Mouse (Mus musculus) CD4-positive, CD25-positive, alpha-beta regulatory T cell, adult 4 months (primary cell): ENCODE data around the gene Ninj2. TPM values are rescaled to one million over a fixed set of nuclear protein-coding genes. Genes with fewer than 3 reads are reported as not detected.

Experiments
- ATAC-seq: one replicate; pipeline ENCODE4 v1.8.0; 2017
- polyA plus RNA-seq, 2 experiments: library from polyadenylated mRNA; unstranded; fragments of 100-300 nt; shearing (Covaris generic); gene quantifications; one replicate each; pipeline ENCODE4 v1.2.1; 2017

Ninj2 gene
- polyA plus RNA-seq, 2 experiments from 2014 or later: 1.2 to 2.3 TPM

DNA sequence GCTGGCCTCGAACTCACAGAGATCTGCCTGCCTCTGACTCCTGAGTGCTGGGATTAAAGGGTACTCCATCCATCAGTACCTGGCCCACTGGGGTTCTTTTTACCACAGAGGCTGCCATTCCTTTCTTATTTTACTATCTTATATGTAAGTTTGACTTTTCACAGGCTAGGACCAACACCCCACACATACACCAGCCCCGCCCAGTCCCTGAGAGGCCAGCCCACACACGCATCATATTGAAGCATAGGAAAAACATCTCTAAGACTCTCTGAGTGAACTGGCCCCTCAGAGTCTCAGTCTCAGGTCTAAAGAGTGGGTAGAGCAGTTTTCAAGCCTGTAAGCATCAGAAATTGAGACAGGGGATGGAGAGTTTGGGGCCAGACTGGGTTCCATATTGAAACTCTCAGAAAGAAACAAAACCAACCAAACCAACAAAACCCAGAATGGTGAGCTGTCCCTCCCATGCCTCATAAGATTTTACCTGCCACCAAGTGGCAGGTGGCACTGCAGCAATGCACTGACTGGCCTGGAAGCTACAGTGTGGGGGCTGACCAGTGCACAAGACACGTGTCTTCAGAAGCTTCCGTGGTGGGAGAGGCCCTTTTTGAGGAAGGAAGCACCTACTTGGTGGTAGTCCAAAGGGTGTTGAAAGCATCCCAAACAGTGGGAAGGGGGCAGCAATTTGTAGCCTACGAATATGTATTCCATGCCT lies 86.0 kb downstream of the Ninj2 start:
- no peak for ATAC-seq

DNA sequence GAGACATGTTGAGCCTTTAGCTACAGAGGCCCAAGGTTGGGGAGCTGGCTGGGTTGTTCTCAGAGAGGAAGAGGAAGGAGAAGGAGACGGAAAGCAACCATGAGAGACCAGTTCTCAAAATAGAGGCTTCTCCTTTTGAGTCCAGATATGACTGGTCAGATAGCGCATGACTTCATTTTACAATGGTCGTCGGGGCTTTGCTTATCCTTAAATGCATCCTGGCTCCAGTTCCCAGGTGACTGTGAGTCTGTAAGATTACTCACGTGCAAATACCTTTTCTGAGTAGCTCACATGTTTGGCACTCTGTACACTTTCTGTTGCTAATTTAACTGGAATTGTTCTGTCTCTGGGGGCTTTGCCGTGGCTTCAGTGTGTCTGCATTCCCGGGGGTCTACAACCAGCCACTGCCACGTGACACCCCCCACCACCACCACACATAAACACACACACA lies 86.6 kb downstream of the Ninj2 start:
- no peak for ATAC-seq

DNA sequence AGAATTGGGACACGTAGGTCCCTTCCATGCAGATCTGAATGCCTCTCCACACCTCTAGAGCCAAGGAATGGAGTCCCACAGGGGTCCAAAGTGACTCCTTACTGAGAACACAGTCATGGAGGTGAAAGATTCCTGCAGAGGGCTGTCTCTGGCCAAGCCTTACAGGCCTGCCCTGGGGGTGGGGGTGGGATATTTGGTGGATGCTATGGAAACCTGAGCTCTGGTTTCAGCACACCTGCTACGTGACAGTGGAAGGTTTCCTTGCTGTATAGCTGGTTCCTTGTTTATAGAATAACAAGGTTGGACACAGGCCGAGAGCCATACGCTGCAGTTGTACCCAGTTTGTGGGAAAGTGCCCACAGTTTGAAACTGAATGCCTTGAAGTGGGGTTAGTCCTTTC lies 87.3 kb downstream of the Ninj2 start:
- ATAC-seq: no peak

DNA sequence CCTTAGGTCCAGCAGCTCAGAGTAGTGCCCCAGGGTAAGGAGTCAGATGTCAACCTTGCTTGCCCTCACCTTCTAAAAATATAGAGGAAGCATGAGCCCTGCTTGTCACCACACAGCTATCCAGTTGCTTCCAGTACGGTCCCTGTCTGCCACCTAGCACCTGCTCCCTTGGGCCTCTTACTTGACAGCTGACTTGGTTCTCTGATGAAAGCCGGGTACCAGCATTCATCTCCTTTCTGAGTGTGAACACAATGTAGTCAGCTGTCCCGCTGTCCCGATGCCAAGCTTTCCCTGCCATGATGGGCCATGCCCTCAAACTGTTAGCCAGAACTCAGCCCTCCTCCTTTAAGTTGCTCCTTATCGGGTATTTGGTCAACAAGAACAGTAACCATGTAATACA lies 89.0 kb downstream of the Ninj2 start:
- no peak for ATAC-seq

DNA sequence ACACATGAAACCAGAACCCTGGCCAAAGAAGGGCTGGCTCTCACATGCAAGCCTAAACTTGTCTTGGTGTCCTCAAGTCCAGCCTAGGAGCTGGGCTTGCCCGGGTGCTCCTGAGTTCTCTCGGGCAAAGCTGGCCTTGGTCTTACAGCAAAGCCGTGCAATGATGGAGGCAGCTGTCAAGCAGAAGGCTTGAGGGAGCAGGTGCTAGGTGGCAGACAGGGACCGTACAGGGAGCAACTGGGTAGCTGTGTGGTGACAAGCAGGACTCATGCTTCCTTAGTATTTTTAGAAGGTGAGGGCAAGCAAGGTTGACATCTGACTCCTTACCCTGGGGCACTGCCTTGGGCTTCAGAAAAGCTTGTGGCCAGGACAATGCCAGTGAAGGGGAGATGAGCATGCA lies 90.6 kb downstream of the Ninj2 start:
- no peak for ATAC-seq

DNA sequence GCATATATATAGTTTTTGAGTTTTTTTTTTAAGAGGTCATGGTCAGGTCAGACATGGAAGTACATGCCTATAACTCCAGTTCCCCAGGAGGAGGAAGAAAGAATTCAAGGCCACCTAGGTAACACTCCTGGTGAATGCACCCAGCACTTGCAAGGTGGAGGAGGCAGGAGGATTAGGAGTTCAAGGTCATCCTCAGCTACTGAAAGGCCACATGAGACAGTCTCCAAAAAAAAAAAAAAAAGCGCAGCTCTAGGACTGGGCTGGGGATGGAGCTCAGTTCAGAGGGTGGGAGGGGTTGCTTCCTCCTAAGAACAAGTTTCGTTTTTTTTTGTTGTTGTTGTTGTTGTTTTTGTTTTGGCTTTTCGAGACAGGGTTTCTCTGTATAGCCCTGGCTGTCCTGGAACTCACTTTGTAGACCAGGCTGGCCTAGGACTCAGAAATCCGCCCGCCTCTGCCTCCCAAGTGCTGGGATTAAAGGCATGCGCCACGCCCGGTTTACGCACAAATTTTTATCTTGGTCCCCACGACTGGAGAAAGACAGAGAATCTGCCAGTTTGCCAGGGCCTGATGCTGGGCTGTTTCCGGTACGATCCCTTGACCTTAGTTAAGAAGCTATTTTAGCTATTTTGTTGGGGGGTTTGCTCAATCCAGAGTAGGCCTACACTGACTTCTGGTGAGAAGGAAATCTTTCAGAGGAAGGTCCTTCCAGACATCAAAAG lies 92.0 kb downstream of the Ninj2 start:
- no peak for ATAC-seq

DNA sequence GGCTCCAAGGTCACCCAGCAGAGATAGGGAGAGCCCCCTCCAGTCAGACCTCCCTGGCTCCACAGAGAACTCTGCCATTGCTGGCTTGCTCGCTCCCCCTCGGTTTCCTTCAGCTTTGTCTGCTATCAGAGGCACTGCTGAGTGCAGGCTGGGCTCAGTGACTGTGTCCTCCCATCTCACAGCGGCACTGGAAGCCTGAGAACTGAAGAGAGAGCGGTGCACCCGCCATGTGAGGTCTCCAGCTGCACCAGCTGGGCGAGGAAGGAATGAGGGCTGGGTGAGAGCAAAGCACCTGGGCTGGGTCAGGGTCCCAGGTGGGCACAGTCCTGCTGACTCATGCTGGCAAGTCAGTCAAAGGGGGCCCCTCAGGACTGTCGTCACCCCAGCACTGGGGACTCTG lies 92.6 kb downstream of the Ninj2 start:
- ATAC-seq: no peak

DNA sequence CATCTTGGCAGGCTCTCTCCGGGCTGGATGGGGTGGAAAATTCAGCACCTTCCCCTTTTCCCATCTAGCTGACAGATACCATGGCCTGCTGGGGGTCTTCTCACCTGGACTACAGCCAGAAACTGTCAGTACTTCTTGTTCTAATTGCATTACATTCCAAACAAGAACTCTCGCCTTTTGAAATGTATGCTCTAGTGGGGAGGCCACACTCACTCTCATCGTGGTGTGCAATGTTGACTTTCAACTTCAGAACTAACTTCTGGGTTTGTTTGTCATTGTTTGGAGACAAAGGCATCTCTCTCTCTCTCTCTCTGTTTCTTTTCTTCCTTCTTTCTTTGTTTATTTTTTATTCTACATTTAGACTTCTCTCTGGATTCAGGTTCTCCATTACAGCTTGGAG lies 93.4 kb downstream of the Ninj2 start:
- no peak for ATAC-seq

DNA sequence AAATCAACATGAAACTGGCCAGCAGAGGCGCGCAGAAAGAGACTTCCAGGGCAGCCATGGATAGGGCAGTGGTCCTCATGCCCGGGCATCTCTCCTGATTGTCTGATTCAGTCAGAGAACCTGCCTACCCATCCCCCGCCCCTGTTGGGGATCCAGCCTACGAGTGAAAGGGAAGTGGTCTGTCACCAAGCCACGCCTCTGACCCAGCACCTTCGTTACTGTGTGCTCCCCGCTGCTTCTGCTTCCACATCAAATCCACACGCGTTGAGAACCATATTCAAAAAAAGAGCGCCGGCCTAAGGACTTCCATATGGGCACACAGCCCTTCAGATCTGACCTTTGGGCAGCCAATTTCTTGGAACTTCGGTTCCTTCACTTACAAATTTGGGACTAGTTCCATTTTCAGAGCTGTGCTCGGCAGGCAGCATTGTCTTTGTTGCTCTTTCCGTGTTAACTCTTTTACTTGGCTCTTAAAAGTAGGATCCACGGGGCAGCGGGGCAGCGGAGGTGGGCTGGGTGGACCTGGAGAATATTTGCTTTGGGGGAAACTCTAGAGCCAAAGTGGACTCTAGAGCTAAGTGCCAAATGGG lies 94.5 kb downstream of the Ninj2 start:
- peak; percentile 83 for ATAC-seq

DNA sequence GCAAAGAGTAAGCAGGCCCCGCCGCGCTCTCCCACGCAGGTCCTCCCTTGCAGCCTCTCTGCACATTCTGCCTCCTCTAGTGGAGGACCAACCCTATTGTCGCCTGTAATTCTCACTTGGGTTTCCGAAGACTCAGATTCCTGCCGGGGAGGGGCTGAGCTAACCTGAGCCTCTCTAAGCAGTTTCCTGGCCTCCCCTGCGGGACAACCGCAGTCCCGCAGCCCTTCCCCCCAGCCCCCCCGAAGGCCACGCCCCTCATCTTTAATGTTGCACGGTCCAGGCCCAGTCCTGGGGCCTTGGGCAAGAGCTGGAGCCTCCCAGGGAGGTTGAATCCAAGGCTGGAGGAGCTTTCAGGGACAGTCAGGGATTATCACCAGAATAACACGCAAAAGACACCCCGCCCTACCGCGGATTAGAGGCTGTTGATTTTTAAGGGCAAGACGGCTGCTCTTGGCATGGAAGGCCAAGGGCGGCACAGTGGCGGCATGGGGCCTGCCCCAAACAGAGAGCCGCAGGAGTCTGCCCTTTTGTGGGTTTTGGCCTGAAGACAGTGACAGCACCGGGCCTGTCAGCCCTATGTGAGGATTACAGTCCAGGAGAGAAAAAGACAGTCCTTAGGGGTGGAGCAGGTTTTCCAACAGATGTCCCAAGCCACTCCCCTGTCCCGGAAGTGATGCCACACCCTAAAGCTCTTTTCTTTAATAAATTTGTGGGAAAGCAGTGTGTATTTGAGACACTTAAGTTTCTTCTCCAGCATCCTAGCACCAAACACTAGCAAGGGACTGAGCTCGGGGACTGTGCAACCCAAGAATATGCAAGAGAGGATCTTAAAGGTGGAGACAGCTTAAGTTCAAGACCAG lies 95.5 kb downstream of the Ninj2 start:
- peak; percentile 73 for ATAC-seq

DNA sequence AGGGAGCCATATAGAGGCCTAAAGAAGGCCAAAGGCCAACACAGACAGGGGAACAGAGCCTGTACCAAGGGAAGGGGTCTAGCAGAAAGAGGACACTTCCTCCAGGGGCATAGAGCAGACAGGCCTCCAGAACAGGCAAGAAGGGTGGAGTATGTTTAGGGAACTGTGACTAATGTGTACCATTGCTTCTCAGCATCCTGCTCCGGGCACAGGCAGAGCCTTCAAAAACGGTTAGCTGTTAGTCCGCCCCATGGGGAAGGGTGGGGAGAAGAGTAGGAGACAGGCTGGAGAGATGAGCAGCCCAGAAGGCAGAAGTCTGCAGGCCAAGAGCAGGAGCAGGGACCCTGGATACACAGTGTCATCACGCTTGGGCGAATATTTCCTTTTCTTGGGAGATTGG lies 96.1 kb downstream of the Ninj2 start:
- no peak for ATAC-seq

DNA sequence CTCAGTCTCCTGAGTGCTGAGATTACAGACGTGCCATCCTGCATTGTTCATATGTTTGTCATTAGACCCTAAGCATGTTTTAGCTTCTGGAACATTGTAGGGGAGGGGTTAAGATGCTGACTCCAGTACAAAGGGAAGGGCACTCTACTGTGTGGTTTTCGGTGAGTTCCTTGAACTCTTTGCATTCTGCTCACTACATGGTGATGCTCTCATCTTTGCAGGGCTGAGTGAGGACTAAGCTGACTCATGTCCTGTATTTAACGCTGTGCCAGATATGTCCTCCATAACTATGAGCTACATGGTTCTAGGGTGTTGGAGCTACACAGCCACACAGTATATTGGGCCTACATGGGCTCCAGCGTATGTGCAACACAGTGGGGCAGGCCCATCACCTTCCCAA lies 97.2 kb downstream of the Ninj2 start:
- ATAC-seq: peak; percentile 8

DNA sequence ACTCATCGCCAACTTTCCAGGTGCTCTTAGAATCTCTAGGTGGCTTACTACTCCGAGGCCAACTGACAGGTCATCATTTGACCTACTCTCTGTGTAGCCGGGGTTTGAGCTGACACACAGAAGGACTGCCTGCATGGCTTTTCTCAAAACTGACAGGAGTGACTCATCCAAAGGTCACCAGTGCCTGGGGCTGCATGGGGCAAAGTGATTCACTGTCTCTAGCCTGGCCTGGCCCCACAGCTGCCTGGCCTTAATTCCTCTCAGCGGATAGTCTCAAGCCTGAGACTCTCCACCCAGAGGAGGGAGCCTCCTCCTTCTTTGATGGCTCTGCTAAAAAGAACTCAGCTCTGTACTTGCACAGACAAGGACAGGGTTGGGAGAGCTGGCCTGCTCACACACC lies 97.8 kb downstream of the Ninj2 start:
- ATAC-seq: no peak

DNA sequence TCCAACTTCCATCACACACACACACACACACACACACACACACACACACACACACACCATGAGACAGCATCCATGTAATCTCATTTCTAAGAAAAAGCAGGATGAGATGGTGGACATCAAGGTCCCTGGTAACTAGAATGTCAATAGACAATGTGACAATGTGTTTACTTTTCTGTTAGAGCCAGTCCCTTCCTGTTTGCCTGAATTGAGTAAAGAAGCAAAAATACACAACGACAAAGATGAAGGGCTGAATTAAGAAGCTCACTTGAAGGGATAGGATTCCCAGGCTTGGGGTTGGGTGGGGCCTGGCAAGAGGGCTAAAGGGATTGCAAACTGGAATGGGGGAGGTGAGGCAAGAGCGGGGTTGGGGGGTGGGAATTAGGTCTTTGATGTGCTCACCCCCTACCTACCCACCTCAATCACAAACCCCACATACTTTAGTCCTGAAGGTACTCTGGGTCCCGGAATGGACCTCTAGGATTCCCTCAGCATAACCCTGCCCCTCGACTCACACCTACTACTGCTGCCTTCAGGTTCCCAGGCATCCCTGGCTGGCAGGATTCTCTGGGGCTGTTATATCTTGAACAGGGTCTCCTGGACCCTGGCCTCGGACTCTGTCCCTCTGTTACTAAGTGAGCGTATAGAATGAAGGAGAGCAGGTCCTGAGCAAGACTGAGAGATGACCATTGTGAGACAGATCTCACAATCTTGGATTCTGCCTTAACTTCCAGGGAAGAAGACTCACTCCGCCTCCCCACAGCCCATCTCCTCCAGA lies 98.4 kb downstream of the Ninj2 start:
- no peak for ATAC-seq

DNA sequence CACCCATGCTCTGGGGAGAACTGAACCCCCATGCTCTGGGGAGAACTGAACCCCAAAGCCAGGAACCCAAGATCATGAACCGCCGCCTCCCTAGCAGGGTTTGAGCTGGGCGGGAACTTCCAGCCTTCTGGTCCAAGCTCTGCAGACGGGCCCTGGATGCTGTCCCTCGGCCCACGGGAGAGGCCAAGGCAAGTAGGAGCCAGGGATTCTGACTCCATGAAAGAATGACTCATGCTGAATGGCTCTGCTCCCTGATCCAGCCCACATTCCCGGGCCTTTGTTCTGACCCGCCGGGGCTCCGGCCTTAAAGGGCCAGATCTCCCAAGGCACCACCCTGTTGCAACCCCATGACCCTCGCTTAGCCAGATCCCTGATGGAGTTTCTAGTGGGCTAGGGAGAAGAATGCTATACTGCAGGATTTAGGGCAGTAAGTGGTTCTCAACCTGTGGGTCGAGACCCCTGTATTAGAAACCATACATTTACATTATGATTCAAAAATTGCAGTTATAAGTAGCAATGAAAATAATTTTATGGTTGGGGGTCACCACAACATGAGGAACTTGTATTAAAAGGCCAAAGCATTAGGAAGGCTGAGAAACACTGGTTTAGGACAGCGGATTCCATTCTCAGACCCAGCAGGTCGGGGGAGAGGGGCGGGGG lies 99.2 kb downstream of the Ninj2 start:
- ATAC-seq: no peak

DNA sequence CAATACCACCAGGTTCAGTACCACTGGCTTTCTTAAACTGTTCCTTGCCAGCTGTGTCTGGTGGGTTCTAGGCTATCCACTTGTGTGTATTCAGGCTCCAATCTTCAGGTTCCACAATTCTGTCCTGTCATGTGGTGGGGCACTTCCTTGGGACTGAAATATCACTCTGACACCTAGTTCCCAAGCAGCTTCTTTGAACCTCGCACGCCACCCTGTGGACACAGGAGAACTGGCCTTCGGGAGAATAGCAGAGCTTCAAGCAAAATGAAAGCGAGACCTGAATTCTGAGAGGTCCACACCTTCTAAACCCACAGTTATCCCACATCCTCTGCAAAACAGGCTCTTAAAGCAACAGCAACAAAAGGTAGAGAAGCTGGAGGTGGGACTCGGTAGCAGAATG lies 100.0 kb downstream of the Ninj2 start:
- ATAC-seq: peak; percentile 79

DNA sequence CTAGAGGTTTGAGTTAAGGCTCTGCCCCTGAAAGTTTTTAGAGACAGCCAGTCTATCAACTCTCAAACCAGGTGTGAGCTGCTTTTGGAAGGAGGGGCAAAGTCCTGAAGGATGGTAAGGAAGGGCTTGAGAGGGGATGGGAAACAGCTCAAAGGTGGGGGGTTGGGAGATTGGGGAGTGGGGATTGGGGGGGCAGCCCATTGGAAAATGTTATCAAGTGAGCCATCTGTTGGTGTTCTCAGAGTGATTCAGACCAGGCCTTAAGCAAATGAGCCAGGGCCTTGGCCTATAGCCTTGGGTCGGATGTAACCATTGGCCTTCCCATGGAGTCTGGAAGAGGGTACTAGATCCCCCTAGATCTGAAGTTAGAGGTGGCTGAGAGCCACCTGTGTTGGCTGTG lies 100.6 kb downstream of the Ninj2 start:
- no peak for ATAC-seq

DNA sequence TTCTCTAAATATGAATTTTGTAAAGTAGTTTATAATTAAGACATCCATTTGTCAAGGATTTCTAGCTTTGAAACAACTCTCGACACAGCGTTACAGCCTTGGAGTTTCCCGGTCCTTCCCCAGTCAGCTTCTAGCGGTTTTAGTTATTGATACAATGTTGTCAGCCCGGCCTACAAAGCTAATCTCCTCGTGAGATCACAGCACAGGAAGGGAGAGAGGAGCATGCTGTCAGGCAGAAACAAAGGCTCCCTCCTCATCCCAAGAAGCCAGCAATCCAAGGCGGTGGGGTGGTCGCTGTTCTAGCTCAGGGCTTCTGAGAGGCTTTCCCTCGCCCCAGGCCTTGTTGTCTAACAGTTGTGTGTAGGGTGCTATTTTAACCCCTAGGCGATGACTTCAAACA lies 101.2 kb downstream of the Ninj2 start:
- ATAC-seq: no peak

DNA sequence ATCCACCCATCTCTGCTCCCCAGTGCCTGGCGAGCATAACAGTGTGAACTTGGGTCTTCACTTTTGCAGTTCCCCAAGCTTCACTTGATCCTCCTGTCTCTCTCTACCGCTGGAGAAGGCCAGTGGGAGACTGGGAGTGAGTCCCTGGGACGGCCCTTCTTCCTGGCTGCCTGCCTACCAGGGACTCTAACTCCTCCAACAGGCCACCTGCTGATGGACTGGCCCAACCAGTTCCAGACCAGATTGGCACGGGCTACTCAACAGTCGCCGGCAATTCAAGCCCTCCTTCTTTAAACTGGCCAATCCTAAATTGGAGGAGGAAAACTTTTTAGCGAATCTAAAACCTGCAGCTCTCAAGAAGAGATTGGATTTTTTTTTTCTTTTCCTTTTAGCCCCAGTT lies 101.8 kb downstream of the Ninj2 start:
- ATAC-seq: no peak

DNA sequence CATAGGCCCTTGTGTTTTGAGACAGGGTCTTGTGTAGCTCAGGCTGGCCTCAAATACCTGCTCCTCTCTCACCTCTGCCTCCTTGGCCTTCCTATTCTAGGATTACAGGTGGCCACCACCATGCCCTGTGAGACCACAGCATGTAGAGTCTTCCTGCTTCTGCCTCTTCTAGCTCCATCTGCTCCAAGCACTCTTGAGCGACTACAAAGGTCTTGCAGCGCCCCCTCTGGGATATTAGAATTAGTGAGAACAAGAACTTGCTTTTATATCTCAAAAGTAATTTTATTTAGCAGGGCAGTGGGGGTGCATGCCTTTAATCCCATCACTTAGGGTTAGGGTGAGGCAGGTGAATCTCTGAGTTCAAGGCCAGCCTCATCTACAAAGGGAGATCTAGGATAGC lies 103.7 kb downstream of the Ninj2 start:
- ATAC-seq: peak; percentile 26

DNA sequence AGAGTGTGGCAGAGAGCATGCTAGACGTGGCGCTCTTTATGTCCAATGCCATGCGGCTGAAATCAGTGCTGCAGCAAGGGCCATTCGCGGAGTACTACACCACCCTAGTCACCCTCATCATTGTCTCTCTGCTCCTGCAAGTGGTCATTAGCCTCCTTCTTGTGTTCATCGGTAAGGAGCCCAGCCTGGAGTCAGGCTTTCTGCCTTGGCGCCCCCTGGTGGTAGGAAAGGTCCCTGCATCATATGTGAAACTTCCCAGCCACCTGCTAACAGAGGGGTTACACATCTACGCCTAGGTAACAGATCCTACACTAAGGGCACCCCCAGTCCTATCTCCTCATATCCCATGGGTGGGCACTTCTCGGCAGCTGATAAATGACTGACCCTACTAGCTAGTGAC lies 104.8 kb downstream of the Ninj2 start:
- peak; percentile 25 for ATAC-seq
